26 mouse cellular contexts compared by ENCODE assay signal in genomic region chr9:60247998-60248397, GRCm38 (mm10).
A peak's percentile ranks its signal among the peaks of the same experiment; 100 is the strongest.
DNase-seq lines count a peak whose midpoint lies in the region; ATAC-seq and TF ChIP-seq lines count a peak whose summit lies in the region.
"Had no signal": no experiment of that assay in that cellular context is flagged by ENCODE, and none has a peak within 500 bp of the region (broad histone marks: within the 10 kb centered on the region; RNA-seq: fewer than 3 reads in every experiment).

No protein-coding gene starts in this region.

- no peaks in the 10 kb centered on the region for H3K79me2 ChIP-seq in heart, adult 2 months (replicated peaks; ENCODE audit: control insufficient read depth, insufficient read depth, low read length)

- no peak overlapping the region for H3K4me3 ChIP-seq in forebrain, embryonic 10.5 days
- no peak overlapping the region for H3K4me3 ChIP-seq in forebrain, embryonic 14.5 days (ENCODE audit: low read depth, low read length)
- H3K4me3 ChIP-seq in heart, postnatal 0 days (ENCODE audit: low read depth, low read length), result no peak overlapping the region
- H3K4me3 ChIP-seq in heart, adult 2 months, result no peak overlapping the region
- H3K4me3 ChIP-seq in lung, postnatal 0 days (ENCODE audit: low read depth, low read length), result no peak overlapping the region
- H3K4me3 ChIP-seq: embryonic facial prominence, embryonic 10.5 days; embryonic facial prominence, embryonic 12.5 days; forebrain, embryonic 12.5 days; forebrain, embryonic 15.5 days had no signal

- H3K9ac ChIP-seq in forebrain, embryonic 14.5 days (ENCODE audit: low read length), result no peak overlapping the region
- H3K9ac ChIP-seq in heart, postnatal 0 days (replicated peaks; ENCODE audit: low read depth, low read length), result no peak overlapping the region
- no peak overlapping the region for H3K9ac ChIP-seq in heart, adult 2 months (ENCODE audit: low read depth, low read length)
- no peak overlapping the region for H3K9ac ChIP-seq in lung, postnatal 0 days (replicated peaks; ENCODE audit: low read depth)
- H3K9ac ChIP-seq: embryonic facial prominence, embryonic 12.5 days; forebrain, embryonic 12.5 days; forebrain, embryonic 15.5 days had no signal

- no peaks in the 10 kb centered on the region for H3K9me3 ChIP-seq in forebrain, embryonic 10.5 days
- no peaks in the 10 kb centered on the region for H3K9me3 ChIP-seq in forebrain, embryonic 14.5 days (replicated peaks; ENCODE audit: control insufficient read depth, low read length)
- no peaks in the 10 kb centered on the region for H3K9me3 ChIP-seq in heart, postnatal 0 days (replicated peaks; ENCODE audit: control insufficient read depth, low read length)
- no peaks in the 10 kb centered on the region for H3K9me3 ChIP-seq in lung, postnatal 0 days (ENCODE audit: low read length)
- H3K9me3 ChIP-seq: embryonic facial prominence, embryonic 10.5 days; embryonic facial prominence, embryonic 12.5 days; forebrain, embryonic 12.5 days; forebrain, embryonic 15.5 days; G1E had no signal

- 74% methylated on average over 3 of the region's 3 CpGs for WGBS in forebrain, embryonic 10.5 days
- 81% methylated on average over 3 of the region's 3 CpGs for WGBS in forebrain, embryonic 14.5 days
- 50% methylated on average over 3 of the region's 3 CpGs for WGBS in heart, postnatal 0 days
- 36% methylated on average over 3 of the region's 3 CpGs for WGBS in heart, adult 2 months
- 73% methylated on average over 3 of the region's 3 CpGs for WGBS in lung, postnatal 0 days

- no peaks in the 10 kb centered on the region for H3K36me3 ChIP-seq in forebrain, embryonic 10.5 days (replicated peaks)
- H3K36me3 ChIP-seq in forebrain, embryonic 14.5 days (ENCODE audit: control insufficient read depth, insufficient read depth, low read length), result no peaks in the 10 kb centered on the region
- H3K36me3 ChIP-seq in heart, postnatal 0 days (replicated peaks; ENCODE audit: control insufficient read depth, insufficient read depth, low read length), result no peaks in the 10 kb centered on the region
- H3K36me3 ChIP-seq in heart, adult 2 months (ENCODE audit: control insufficient read depth, insufficient read depth, low read length), result no peaks in the 10 kb centered on the region
- H3K36me3 ChIP-seq in lung, postnatal 0 days (ENCODE audit: insufficient read depth, low read length), result no peaks in the 10 kb centered on the region
- H3K36me3 ChIP-seq: embryonic facial prominence, embryonic 10.5 days; embryonic facial prominence, embryonic 12.5 days; forebrain, embryonic 12.5 days; forebrain, embryonic 15.5 days; G1E had no signal

- TF ChIP-seq CTCF in heart, postnatal 0 days (IDR thresholded peaks at IDR 0.05; ENCODE audit: low read depth), result no peak
- no peak for TF ChIP-seq CTCF in heart, adult 2 months (IDR thresholded peaks at IDR 0.05)
- no peak for TF ChIP-seq CTCF in lung, postnatal 0 days (IDR thresholded peaks at IDR 0.05)

- no peak for TF ChIP-seq EP300 in heart, postnatal 0 days (IDR thresholded peaks at IDR 0.05; ENCODE audit: low read depth)
- TF ChIP-seq EP300 in heart, adult 2 months (IDR thresholded peaks at IDR 0.05; ENCODE audit: insufficient read depth, low read depth, low read length), result no peak
- no peak for TF ChIP-seq EP300 in lung, postnatal 0 days (IDR thresholded peaks at IDR 0.05)

- intact Hi-C loops in heart, adult 2 months (cut with DNase I), result no loop called here

- peaks cover 20% of the 10 kb centered on the region for H3K27me3 ChIP-seq in forebrain, embryonic 10.5 days (ENCODE audit: poor library complexity, severe bottlenecking)
- no peaks in the 10 kb centered on the region for H3K27me3 ChIP-seq in forebrain, embryonic 14.5 days (replicated peaks; ENCODE audit: control insufficient read depth, insufficient read depth, low read length)
- no peaks in the 10 kb centered on the region for H3K27me3 ChIP-seq in heart, postnatal 0 days (ENCODE audit: control insufficient read depth, insufficient read depth, low read length)
- H3K27me3 ChIP-seq in heart, adult 2 months (ENCODE audit: control insufficient read depth, insufficient read depth, low read length), result no peaks in the 10 kb centered on the region
- H3K27me3 ChIP-seq in lung, postnatal 0 days (replicated peaks; ENCODE audit: insufficient read depth, low read length), result no peaks in the 10 kb centered on the region
- H3K27me3 ChIP-seq: CH12.LX; embryonic facial prominence, embryonic 12.5 days; forebrain, embryonic 15.5 days; Patski had no signal

- no peak for TF ChIP-seq POLR2A in heart, adult 2 months (IDR thresholded peaks at IDR 0.05; ENCODE audit: insufficient read depth, low read depth, low read length)

- no peaks in the 10 kb centered on the region for H3K4me1 ChIP-seq in forebrain, embryonic 10.5 days
- no peaks in the 10 kb centered on the region for H3K4me1 ChIP-seq in forebrain, embryonic 14.5 days (ENCODE audit: control insufficient read depth, insufficient read depth, low read length)
- no peaks in the 10 kb centered on the region for H3K4me1 ChIP-seq in heart, postnatal 0 days (ENCODE audit: control insufficient read depth, insufficient read depth)
- no peaks in the 10 kb centered on the region for H3K4me1 ChIP-seq in heart, adult 2 months (ENCODE audit: control insufficient read depth, insufficient read depth, low read length)
- H3K4me1 ChIP-seq in lung, postnatal 0 days (ENCODE audit: insufficient read depth, low read depth, low read length), result no peaks in the 10 kb centered on the region
- H3K4me1 ChIP-seq: embryonic facial prominence, embryonic 10.5 days; embryonic facial prominence, embryonic 12.5 days; forebrain, embryonic 15.5 days had no signal

- H3K27ac ChIP-seq in forebrain, embryonic 10.5 days, result 0 out of 2 replicates have a peak overlapping the region, but pooled peaks have one; percentile 22
- no peak overlapping the region for H3K27ac ChIP-seq in forebrain, embryonic 14.5 days (ENCODE audit: low read depth, low read length)
- no peak overlapping the region for H3K27ac ChIP-seq in heart, postnatal 0 days (ENCODE audit: low read depth)
- no peak overlapping the region for H3K27ac ChIP-seq in heart, adult 2 months
- no peak overlapping the region for H3K27ac ChIP-seq in lung, postnatal 0 days (ENCODE audit: low read length)
- H3K27ac ChIP-seq: embryonic facial prominence, embryonic 10.5 days; embryonic facial prominence, embryonic 12.5 days; forebrain, embryonic 12.5 days; forebrain, embryonic 15.5 days had no signal

- ATAC-seq in forebrain, embryonic 14.5 days, result no peak
- peak; percentile 81; the same call in 1 of the 2 replicates for ATAC-seq in heart, postnatal 0 days (ENCODE audit: insufficient read depth, low read depth)
- no peak for ATAC-seq in lung, postnatal 0 days
- ATAC-seq: activated CD4-positive, CD25-positive, alpha-beta regulatory T cell, adult 4 months; CD4-positive, CD25-positive, alpha-beta regulatory T cell, adult 4 months; forebrain, embryonic 15.5 days; Patski had no signal

- no peak overlapping the region for H3K4me2 ChIP-seq in forebrain, embryonic 14.5 days (ENCODE audit: low read length)
- H3K4me2 ChIP-seq in heart, postnatal 0 days (ENCODE audit: low read depth, low read length), result no peak overlapping the region
- no peak overlapping the region for H3K4me2 ChIP-seq in lung, postnatal 0 days (replicated peaks; ENCODE audit: low read depth, low read length)
- H3K4me2 ChIP-seq: embryonic facial prominence, embryonic 12.5 days; forebrain, embryonic 12.5 days; forebrain, embryonic 15.5 days had no signal

- no peak for DNase-seq in forebrain, embryonic 10.5 days (ENCODE audit: extremely low spot score, low spot score)
- DNase-seq in forebrain, embryonic 14.5 days (ENCODE audit: low spot score), result no peak
- peak; percentile 27 for DNase-seq in heart, postnatal 0 days (ENCODE audit: low spot score)
- DNase-seq in heart, adult 2 months, result no peak
- peak; percentile 26 for DNase-seq in kidney, adult 9 months
- DNase-seq in kidney, postnatal 25 days, result no peak
- peak; percentile 10 for DNase-seq in lung, postnatal 25 days (ENCODE audit: low spot score)
- no peak for DNase-seq in lung, postnatal 0 days (ENCODE audit: low spot score)
- DNase-seq: adrenal gland, adult 8-10 months; adrenal gland, postnatal 14 days; adrenal gland, postnatal 36 days; B cell, adult 2 months; cerebellum, adult 11-12 months; cerebellum, adult 2 months; cerebellum, adult 9-10 months; cerebellum, postnatal 10 days; cerebellum, postnatal 25 days had no signal

Comparison
In these comparisons a context has a peak if more than half of its experiments do, and no peak if none do; other contexts are left out.
1. DNase-seq: peak in heart, postnatal 0 days (single experiment), kidney, adult 9 months (single experiment) and lung, postnatal 25 days (single experiment); none in forebrain, embryonic 10.5 days (single experiment), forebrain, embryonic 14.5 days (single experiment), heart, adult 2 months (0 of 2), kidney, postnatal 25 days (0 of 2) and lung, postnatal 0 days (single experiment).